Mouse (Mus musculus) heart, embryonic 15.5 days (tissue): ENCODE measurements around the gene Smim11. TPM values are rescaled to one million over a fixed set of nuclear protein-coding genes. Genes with fewer than 3 reads are reported as not detected.

Experiments
- polyA plus RNA-seq: library from polyadenylated mRNA; unstranded; fragments of >200 nt; fragmentation: Nextera tagmentation; extraction: Ambion mirVana; gene quantifications from 2 replicates; pipeline ENCODE4 v1.2.1, GENCODE M21; 2015

Gene Smim11
- polyA plus RNA-seq, 1 experiment from 2014 or later, result 145 TPM

Other genes with a start within 250 kb of the Smim11 start
- 99.4 and 106 TPM in 2 replicates for gene Mrps6, start 243.0 kb upstream of the Smim11 start, polyA plus RNA-seq
- 0.25 TPM in 1 of 2 replicates, not detected in the other for gene Gm49711, start 243.0 kb upstream of the Smim11 start, polyA plus RNA-seq
- 3.1 and 4.2 TPM in 2 replicates for gene Slc5a3, start 243.0 kb upstream of the Smim11 start, polyA plus RNA-seq
- 0.66 and 1.0 TPM in 2 replicates for gene Kcne2, start 8.9 kb upstream of the Smim11 start, polyA plus RNA-seq
- gene Fam243, start 20.2 kb downstream of the Smim11 start, polyA plus RNA-seq, result not detected in 2 replicates
- 120 and 162 TPM in 2 replicates for gene Kcne1, start 58.2 kb downstream of the Smim11 start, polyA plus RNA-seq
- gene Rcan1, start 169.6 kb downstream of the Smim11 start, polyA plus RNA-seq, result 85.3 and 94.4 TPM in 2 replicates
- gene Clic6, start 184.4 kb downstream of the Smim11 start, polyA plus RNA-seq, result 1.8 and 2.9 TPM in 2 replicates